In genomic region chr7:127707957-127708206, GRCm38 (mm10) we compare ENCODE assay signal across 8 mouse cellular contexts. TPM values are rescaled to one million over a fixed set of nuclear protein-coding genes. Genes with fewer than 3 reads are reported as not detected.
DNase-seq lines count a peak whose midpoint lies in the region; ATAC-seq and TF ChIP-seq lines count a peak whose summit lies in the region.

No protein-coding gene starts in this region.

- no peaks in the 10 kb centered on the region for H3K9me3 ChIP-seq in kidney, embryonic 15.5 days (replicated peaks)
- H3K9me3 ChIP-seq in hindbrain, embryonic 14.5 days (ENCODE audit: control insufficient read depth, low read length) = no peaks in the 10 kb centered on the region
- no peaks in the 10 kb centered on the region for H3K9me3 ChIP-seq in midbrain, embryonic 13.5 days

- peak overlapping the region; percentile 85 for H3K4me3 ChIP-seq in kidney, embryonic 15.5 days (replicated peaks)
- peak overlapping the region; percentile 70 for H3K4me3 ChIP-seq in bone marrow, adult 2 months (replicated peaks; ENCODE audit: control insufficient read depth, low read depth, low read length)
- H3K4me3 ChIP-seq in hindbrain, embryonic 14.5 days (replicated peaks; ENCODE audit: low read length) = peak overlapping the region; percentile 91
- peak overlapping the region; percentile 80 for H3K4me3 ChIP-seq in midbrain, embryonic 13.5 days (replicated peaks)

- no peak for TF ChIP-seq CTCF in bone marrow, adult 2 months (IDR thresholded peaks at IDR 0.05; ENCODE audit: control insufficient read depth, insufficient read depth, low read length)

- ATAC-seq in kidney, embryonic 15.5 days (replicated peaks; ENCODE audit: low FRiP score) = no peak; the same call in 1 of the 2 replicates
- no peak for ATAC-seq in hindbrain, embryonic 14.5 days (ENCODE audit: low FRiP score)
- peak; percentile 26 for ATAC-seq in midbrain, embryonic 13.5 days

- peak overlapping the region; percentile 100 for H3K27ac ChIP-seq in kidney, embryonic 15.5 days
- H3K27ac ChIP-seq in bone marrow, adult 2 months (ENCODE audit: control insufficient read depth, insufficient read depth, low read depth, low read length, poor library complexity) = peak overlapping the region; percentile 81
- H3K27ac ChIP-seq in hindbrain, embryonic 14.5 days = peak overlapping the region; percentile 96
- peak overlapping the region; percentile 95 for H3K27ac ChIP-seq in midbrain, embryonic 13.5 days

- TF ChIP-seq POLR2A in bone marrow, adult 2 months (IDR thresholded peaks at IDR 0.05; ENCODE audit: borderline replicate concordance, control insufficient read depth, low read depth, low read length) = 0 out of 2 replicates have a peak, but pooled peaks have one; percentile 8

- DNase-seq in kidney, postnatal 25 days = no peak
- no peak for DNase-seq in hindbrain, embryonic 14.5 days (ENCODE audit: low spot score)
- no peak for DNase-seq in embryo, embryonic 10 days (ENCODE audit: low spot score)
- DNase-seq in c-Kit-positive CD71-positive TER-119-positive erythroid progenitor cells, embryonic 14.5 days (ENCODE audit: low spot score) = no peak
- no peak for DNase-seq in lung, postnatal 14 days

- no peaks in the 10 kb centered on the region for H3K27me3 ChIP-seq in kidney, embryonic 15.5 days
- no peaks in the 10 kb centered on the region for H3K27me3 ChIP-seq in hindbrain, embryonic 14.5 days (ENCODE audit: control insufficient read depth, insufficient read depth, low read length)
- H3K27me3 ChIP-seq in midbrain, embryonic 13.5 days = no peaks in the 10 kb centered on the region

- peaks cover 57% of the 10 kb centered on the region for H3K4me1 ChIP-seq in kidney, embryonic 15.5 days
- H3K4me1 ChIP-seq in bone marrow, adult 2 months (ENCODE audit: control insufficient read depth, insufficient read depth, low read length) = peaks cover 2% of the 10 kb centered on the region; the same call in 1 of the 2 replicates
- H3K4me1 ChIP-seq in hindbrain, embryonic 14.5 days (replicated peaks; ENCODE audit: control insufficient read depth, insufficient read depth, low read length) = peaks cover 18% of the 10 kb centered on the region
- H3K4me1 ChIP-seq in midbrain, embryonic 13.5 days (replicated peaks) = peaks cover 30% of the 10 kb centered on the region

- peak overlapping the region; percentile 79 for H3K4me2 ChIP-seq in kidney, embryonic 15.5 days
- H3K4me2 ChIP-seq in hindbrain, embryonic 14.5 days (replicated peaks) = peak overlapping the region; percentile 61
- peak overlapping the region; percentile 58 for H3K4me2 ChIP-seq in midbrain, embryonic 13.5 days (replicated peaks)

- peaks cover 38% of the 10 kb centered on the region for H3K36me3 ChIP-seq in kidney, embryonic 15.5 days
- H3K36me3 ChIP-seq in hindbrain, embryonic 14.5 days (replicated peaks; ENCODE audit: control insufficient read depth, insufficient read depth) = peaks cover 35% of the 10 kb centered on the region
- peaks cover 33% of the 10 kb centered on the region for H3K36me3 ChIP-seq in midbrain, embryonic 13.5 days

- WGBS in kidney, embryonic 15.5 days = 2% methylated on average over 5 of the region's 5 CpGs
- under 1% methylated on average over 5 of the region's 5 CpGs for WGBS in bone marrow, adult 2 months
- 0% methylated on average over 5 of the region's 5 CpGs for WGBS in hindbrain, embryonic 14.5 days
- WGBS in midbrain, embryonic 13.5 days = 0% methylated on average over 5 of the region's 5 CpGs

- H3K9ac ChIP-seq in kidney, embryonic 15.5 days = peak overlapping the region; percentile 78
- peak overlapping the region; percentile 90 for H3K9ac ChIP-seq in hindbrain, embryonic 14.5 days
- peak overlapping the region; percentile 87 for H3K9ac ChIP-seq in midbrain, embryonic 13.5 days (replicated peaks)

RNA-seq across cellular contexts. Expression of gene Bcl7c, which starts 0.9 kb away (rescaled TPM):
- 64.2 and 66.8 TPM in 2 replicates for polyA plus RNA-seq in kidney, embryonic 15.5 days (2015; fragmentation: Nextera tagmentation; extraction: Ambion mirVana)
- polyA plus RNA-seq in bone marrow, adult 2 months (2011; ENCODE audit: insufficient read depth, insufficient read length, low replicate concordance, missing spikeins) = 44.5 and 65.5 TPM in 2 replicates
- 50.2 and 57.4 TPM in 2 replicates for polyA plus RNA-seq in hindbrain, embryonic 14.5 days (2014; fragmentation: Nextera tagmentation; extraction: Ambion mirVana)
- polyA plus RNA-seq in midbrain, embryonic 13.5 days (2015; fragmentation: Nextera tagmentation; extraction: Ambion mirVana) = 39.2 and 52.2 TPM in 2 replicates

RNA-seq across cellular contexts. Expression of gene Ctf1, which starts 4.7 kb away (rescaled TPM):
- polyA plus RNA-seq in kidney, embryonic 15.5 days (2015; fragmentation: Nextera tagmentation; extraction: Ambion mirVana) = 15.3 and 16.5 TPM in 2 replicates
- polyA plus RNA-seq in bone marrow, adult 2 months (2011; ENCODE audit: insufficient read depth, insufficient read length, low replicate concordance, missing spikeins) = not detected in 2 replicates
- 3.1 and 4.2 TPM in 2 replicates for polyA plus RNA-seq in hindbrain, embryonic 14.5 days (2014; fragmentation: Nextera tagmentation; extraction: Ambion mirVana)
- polyA plus RNA-seq in midbrain, embryonic 13.5 days (2015; fragmentation: Nextera tagmentation; extraction: Ambion mirVana) = 1.6 and 3.0 TPM in 2 replicates

RNA-seq across cellular contexts. Expression of gene Ctf2, which starts 24.1 kb away (rescaled TPM):
- 0.31 and 0.33 TPM in 2 replicates for polyA plus RNA-seq in kidney, embryonic 15.5 days (2015; fragmentation: Nextera tagmentation; extraction: Ambion mirVana)
- polyA plus RNA-seq in bone marrow, adult 2 months (2011; ENCODE audit: insufficient read depth, insufficient read length, low replicate concordance, missing spikeins) = not detected in 2 replicates
- 0.25 TPM in 1 of 2 replicates, not detected in the other for polyA plus RNA-seq in hindbrain, embryonic 14.5 days (2014; fragmentation: Nextera tagmentation; extraction: Ambion mirVana)
- 0.14 and 0.17 TPM in 2 replicates for polyA plus RNA-seq in midbrain, embryonic 13.5 days (2015; fragmentation: Nextera tagmentation; extraction: Ambion mirVana)

RNA-seq across cellular contexts. Expression of gene Fbxl19, which starts 36.5 kb away (rescaled TPM):
- polyA plus RNA-seq in kidney, embryonic 15.5 days (2015; fragmentation: Nextera tagmentation; extraction: Ambion mirVana) = 5.6 and 6.8 TPM in 2 replicates
- 18.8 and 23.0 TPM in 2 replicates for polyA plus RNA-seq in bone marrow, adult 2 months (2011; ENCODE audit: insufficient read depth, insufficient read length, low replicate concordance, missing spikeins)
- polyA plus RNA-seq in hindbrain, embryonic 14.5 days (2014; fragmentation: Nextera tagmentation; extraction: Ambion mirVana) = 5.6 and 6.9 TPM in 2 replicates
- 10.6 and 11.6 TPM in 2 replicates for polyA plus RNA-seq in midbrain, embryonic 13.5 days (2015; fragmentation: Nextera tagmentation; extraction: Ambion mirVana)
